Mouse (Mus musculus) retina, adult 2 months (tissue): Measurements from ENCODE around the gene Zbtb9.

Experiments
- DNase-seq: peaks from one replicate; pipeline ENCODE4 v3.0.0-alpha.2; 2012; ENCODE audit warnings: low read depth, low spot score

Zbtb9 gene

DNA sequence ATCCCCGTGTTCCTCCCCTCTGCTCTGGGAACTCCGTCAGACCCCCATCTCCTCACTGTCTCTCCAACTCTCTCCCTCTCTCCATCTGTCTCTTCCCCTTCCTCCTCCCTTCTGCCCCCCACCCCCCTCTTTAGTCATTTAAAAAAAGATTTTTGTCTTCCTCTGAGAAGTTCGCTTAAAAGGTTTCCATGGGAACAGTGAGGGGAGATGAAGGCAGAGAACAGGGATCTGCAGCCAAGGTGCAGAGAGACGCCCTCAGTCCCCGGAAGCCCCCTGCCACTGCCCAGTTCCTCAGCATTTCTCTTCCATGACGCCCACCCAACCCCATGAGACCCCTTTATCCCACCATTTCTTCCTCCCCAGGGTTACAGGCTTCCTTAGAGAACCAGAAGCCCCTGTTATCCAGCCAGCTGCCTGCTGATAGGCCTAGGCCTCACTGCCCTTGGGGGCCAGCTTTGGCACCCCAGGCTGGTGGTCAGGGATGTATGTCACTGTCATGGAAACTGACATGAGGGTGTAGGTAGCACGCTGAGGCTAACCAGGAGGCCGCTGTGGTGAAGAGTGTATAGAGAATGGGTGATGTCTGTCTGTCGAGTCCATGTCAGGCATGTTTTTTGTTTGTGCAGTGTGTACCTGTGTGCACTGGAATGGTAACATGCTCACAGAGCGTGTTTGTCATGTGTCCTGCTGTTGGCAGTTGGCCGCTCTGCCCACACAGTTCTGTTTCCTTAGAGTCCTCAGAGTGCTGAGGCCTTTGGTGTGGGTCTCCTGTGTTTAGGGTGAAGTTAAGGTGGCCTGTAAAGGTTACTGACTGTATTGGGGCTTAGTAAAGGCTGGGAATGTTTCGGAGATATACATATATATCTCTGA lies 25.5 kb upstream of the Zbtb9 start:
- no peak for DNase-seq

GRCm38 (mm10) chr17:26948316-26949050 lies 24.5 kb upstream of the Zbtb9 start:
- DNase-seq, result no peak

DNA sequence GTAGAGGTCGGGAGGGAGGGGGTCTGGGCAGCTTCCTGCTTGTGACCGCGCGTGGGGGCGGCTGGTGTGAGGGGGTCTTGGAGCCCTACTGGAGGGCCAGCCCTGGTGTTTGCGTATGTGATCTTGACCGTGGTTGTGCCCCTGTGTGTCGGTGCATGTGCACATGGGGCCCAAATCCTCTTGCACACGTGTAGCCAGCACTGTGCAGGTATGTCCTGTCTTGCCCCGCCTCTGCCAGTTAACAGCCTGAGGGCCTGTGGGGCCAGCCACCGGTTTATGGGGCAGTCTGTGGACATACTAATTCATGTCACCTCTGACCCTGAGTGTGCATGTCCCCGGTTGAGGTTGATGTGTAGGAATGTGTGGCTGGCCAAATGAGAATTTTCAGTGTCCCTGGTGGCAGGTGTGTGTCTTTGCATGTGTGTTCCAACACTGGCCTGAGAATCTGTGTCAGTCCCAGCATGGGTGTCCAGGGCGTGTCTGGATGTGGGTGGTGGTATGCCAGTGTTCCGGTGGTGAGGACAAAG lies 23.9 kb upstream of the Zbtb9 start:
- DNase-seq, result no peak

DNA sequence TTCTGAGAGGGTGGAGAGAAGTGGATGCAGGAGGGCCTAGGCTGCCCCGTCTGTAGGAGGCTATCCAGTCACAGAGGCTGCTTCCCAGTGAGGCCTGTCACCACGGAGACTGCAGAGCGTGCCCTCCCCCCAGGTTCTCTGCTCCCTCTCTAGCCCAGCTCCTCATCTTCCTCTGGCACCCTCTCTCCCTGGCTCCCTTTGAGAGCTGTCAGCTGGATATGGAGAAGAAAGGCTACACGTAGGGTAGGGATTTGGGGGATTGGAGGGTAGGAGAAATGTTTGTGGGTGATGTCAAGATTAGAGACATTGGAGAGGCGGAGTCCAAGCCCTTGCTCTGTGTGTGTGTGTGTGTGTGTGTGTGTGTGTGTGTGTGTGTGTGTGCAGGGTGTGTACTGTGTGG lies 23.1 kb upstream of the Zbtb9 start:
- DNase-seq, result no peak

DNA sequence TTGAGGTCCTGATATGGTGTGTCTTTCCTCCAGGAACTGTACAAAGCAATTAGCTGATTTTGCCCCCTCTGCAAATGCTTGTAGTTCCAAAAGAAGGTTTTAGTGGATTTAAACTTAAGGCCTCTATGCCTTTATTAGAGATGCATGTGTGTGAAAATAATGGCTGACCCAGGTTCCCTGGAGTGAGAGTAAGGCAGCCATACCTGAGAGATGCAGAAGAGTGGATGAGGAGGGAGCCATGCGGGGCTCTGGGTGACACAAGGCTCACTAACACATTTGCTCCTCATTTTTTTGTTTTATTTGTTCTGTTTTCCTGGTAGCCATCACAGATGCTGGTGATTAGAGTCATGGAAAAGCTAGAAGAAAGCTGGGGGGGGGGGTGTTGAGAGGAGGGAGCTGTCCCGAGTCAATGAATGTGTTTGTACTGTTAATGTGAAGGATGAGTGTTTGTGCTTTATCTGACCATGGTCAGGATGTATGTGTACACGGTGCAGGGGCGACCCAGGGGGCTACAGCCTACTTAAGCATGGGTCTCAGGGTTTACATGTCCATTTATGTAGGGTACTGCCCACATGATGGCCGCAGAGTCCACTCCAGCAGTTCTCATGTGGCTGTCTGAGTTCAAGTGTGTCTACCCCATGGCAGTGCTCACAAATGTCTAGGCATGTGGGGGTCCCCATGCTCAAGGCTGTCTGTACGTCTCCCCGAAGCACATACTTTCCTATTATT lies 22.2 kb upstream of the Zbtb9 start:
- DNase-seq, result no peak

GRCm38 (mm10) chr17:26951406-26951805 lies 21.6 kb upstream of the Zbtb9 start:
- no peak for DNase-seq

- DNase-seq, result no peak
Observed at GRCm38 (mm10) chr17:26951952-26952877, 20.8 kb upstream of the Zbtb9 start.

DNA sequence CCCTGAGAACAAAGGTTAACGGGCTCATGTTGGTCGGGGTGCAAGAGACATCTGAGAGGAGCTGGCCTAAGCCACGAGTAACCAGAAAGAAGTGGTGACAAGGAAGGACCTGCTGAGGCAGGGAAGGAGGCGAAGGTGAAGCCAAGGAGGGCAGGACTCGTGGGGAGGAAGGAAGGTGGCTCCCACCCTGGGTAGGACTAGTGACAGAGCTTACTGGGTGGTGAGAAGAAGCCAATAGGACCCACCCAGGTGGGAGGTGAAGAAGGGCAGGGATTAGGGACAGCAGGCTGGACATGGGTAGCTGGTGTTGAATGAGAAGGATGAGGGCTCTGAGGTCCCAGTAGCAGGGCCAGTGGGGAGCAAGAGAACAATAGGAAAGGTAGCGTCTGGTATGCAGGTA lies 19.8 kb upstream of the Zbtb9 start:
- DNase-seq, result no peak

GRCm38 (mm10) chr17:26953726-26954125 lies 19.2 kb upstream of the Zbtb9 start:
- no peak for DNase-seq

DNA sequence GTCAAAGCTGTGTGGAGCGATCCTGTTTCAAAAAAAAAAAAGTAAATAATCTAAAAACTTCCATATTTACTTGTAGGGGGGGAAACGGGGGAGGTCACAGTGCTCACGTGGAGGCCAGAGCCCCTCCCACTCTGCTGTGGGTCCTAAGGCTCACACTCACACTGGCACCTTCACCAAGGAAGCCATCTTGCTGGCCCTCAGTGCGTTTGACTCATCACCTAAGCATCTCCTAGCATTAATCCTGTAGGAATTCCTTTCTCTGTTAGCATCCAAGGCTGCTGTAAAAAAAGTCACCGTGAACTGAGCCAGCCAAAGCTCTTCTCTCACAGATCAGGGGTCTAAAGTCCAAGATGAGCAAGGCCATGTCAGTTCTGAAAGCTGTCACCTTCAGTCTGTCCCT lies 16.7 kb upstream of the Zbtb9 start:
- DNase-seq, result no peak

- no peak for DNase-seq
Observed at GRCm38 (mm10) chr17:26956895-26957294, 16.1 kb upstream of the Zbtb9 start.

DNA sequence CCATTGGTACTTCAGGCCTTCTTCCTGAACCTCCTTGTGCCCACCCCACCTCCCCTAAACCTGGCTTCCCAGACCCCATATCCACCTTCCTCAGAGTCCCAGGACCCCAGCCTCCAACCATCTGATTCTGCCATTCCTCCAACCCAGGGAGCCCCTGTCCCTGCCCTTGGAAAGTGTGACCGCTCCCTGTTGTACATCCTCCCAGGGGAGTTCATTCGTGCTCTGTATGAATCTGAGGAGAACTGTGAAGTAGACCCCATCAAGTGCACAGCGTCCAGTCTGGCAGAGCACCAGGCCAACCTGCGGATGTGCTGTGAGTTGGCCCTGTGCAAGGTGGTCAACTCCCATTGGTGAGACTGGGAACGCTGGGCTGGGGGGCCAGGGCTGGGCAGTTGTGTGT lies 15.1 kb upstream of the Zbtb9 start:
- no peak for DNase-seq

- no peak for DNase-seq
Observed at GRCm38 (mm10) chr17:26958880-26959279, 14.1 kb upstream of the Zbtb9 start.

- DNase-seq, result no peak
Observed at GRCm38 (mm10) chr17:26959815-26960214, 13.2 kb upstream of the Zbtb9 start.

DNA sequence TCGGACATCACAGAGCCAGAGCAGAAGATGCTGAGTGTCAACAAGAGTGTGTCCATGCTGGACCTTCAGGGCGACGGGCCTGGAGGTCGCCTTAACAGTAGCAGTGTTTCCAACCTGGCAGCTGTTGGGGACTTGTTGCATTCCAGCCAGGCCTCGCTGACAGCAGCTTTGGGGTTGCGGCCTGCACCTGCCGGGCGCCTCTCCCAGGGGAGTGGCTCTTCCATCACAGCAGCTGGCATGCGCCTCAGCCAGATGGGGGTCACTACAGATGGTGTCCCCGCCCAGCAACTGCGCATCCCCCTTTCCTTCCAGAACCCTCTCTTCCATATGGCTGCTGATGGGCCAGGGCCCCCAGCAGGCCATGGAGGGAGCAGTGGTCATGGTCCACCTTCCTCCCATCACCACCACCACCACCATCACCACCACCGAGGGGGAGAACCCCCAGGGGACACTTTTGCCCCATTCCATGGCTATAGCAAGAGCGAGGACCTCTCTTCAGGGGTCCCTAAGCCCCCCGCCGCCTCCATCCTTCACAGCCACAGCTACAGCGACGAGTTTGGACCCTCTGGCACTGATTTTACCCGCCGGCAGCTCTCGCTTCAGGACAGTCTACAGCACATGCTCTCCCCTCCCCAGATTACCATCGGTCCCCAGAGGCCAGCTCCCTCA lies 11.3 kb upstream of the Zbtb9 start:
- DNase-seq, result no peak

GRCm38 (mm10) chr17:26966993-26967392 lies 6.0 kb upstream of the Zbtb9 start:
- no peak for DNase-seq

DNA sequence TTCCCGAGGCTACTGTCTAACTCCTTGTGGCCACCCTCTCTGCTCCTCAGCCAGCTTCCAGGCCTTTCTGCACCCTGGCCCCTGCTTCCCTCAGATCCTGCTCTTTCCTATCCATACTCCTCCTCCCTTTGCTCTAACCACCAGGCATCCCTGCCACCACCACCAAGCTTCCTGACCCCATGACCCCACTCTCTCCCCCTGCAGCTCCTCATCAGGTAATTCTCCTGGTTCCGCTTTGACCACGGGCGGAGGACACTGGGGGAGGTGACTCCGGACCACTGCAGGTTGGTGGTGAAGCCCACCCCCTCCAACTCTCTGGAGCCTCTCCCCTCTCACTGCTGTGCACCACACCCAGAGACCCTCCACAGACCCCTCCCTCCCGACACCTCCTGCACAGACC lies 5.5 kb upstream of the Zbtb9 start:
- no peak for DNase-seq

DNA sequence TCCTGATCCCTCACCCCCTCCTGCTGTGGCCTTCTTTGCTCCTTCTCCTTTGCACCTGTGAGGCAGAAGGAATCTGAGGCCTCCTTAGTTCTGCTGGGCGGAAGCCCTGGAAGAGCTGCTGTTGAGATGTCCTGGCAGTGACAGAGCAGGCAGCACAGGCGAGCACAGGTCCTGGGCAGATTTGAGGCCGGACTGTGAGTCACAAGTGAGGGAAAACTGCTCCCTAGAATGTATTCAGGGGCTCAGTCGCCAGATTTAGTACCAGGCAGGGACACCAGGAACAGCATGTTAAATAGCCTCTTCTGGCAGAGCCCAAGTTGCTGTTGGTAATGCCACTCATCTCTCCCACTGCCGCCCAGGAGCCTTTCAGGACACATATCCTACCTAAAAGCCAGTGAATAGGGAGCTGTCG lies 4.8 kb upstream of the Zbtb9 start:
- no peak for DNase-seq

GRCm38 (mm10) chr17:26969257-26969656 lies 3.7 kb upstream of the Zbtb9 start:
- DNase-seq, result no peak

DNA sequence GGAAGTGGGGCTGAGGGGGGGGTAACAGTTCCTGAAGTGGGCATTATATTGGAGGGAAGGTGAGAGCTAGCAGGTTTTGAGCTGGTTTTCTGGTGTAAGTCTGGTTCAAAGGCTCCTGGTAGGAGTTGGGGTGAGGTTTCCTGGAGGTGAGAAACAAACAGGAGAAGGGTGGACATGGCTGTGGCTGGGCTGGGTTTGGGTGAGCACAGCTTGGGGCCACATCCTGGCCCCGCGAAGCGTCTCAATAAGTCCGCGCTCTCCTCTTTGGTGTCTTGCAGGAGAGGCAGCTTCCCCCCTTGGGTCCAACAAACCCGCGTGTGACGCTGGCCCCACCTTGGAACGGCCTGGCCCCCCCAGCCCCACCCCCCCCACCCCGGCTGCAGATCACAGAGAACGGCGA lies 2.7 kb upstream of the Zbtb9 start:
- DNase-seq, result no peak
